Mouse (Mus musculus) embryo, embryonic 11 days (tissue): ENCODE data around the gene Abi1.
"Not testable (repeated sequence)": the region's sequence is repeated elsewhere in the genome, so short reads cannot be mapped to it uniquely, and the experiment has no call there.

ENCODE experiments used
- DNase-seq: peaks from one replicate; pipeline ENCODE4 v3.0.0-alpha.2; 2015

The Abi1 gene

DNA sequence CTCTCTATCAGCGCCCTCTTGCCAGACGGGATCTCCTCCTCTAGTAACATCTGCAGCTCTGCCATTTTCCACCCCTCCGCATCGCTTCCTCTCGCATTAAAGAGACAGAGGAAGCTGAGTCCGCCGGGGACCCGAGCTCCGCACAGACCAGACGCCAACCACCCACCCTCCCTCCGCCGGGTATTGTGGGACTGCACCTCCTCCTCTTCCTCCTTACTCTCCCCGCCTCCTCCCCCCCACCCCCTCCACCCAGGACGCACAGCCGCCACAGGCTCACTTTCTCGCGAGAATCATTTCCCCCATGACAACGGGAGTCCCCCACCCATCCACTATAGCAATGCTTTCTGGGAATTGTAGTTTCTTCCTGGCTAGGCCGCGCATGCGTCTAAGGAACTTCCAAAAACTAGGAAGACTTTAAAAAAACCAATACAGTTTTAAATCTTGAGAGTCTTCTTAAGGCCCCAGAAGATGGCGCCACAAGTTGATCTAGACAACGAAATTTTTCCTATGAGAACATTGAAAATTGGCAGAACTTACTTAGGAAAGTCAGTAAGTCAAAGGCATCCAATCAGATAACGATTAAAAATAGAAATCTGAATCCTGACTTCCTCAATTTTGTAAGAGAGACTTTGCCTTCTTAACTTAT is at the start of gene Abi1:
Gene Abi1 (minus strand): TSS at position 241 of the 646 bp plus-strand sequence.
- DNase-seq: peak; percentile 98

DNA sequence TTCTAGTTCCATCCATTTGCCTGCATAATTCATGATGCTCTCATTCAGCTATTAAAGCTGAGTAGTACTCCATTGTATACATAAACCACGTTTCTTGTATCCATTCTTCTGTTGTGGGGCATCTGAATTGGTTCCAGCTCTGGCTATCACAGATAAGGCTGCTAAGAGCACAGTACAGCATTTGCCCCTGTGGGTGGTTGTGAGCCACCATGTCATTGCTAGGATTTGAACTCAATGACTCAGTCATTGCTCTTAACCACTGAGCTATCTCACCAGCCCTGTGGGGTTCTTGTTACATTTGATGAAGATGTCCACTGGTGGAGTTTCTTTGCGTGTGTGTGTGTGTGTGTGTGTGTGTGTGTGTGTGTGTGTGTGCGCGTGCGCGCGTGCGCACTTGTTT is 44.5 kb upstream of the Abi1 start:
- no peak for DNase-seq

DNA sequence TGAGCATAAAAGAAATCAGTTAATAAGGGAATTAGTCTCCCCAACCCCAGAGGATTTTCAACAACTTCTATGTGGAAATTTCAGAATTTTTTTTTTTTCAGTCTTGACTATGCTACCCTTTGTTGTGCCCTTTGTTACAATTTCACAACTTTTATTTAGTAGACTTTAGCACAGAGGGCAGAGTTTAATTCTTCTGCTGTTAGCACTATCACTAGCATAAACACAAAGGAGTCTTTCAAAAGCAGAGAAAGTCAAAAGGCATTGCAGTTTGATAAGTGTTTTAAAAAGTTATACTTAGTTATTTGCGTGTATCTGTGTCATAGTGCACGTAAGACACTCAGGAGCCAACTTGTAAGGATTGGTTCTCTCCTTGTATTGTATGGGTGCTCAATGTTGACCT is 38.5 kb upstream of the Abi1 start:
- no peak for DNase-seq

DNA sequence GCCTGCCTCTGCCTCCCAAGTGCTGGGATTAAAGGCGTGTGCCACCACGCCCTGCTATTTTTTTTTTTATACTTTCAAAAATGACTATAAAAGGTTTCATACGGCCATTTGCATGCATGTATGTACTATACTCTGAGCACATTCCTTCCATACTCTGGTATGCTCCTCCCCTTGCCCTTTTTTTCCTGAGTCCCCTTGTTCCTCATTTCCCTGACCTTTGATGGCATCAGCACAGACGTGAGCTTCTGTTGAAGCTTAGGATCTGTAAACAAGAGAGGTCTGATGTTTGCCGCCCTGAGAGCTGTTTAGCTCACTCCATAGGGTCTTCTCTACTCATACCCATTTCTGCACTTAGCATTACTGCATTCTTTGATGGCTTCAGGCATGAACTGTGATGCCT is 37.7 kb upstream of the Abi1 start:
- DNase-seq: no peak

DNA sequence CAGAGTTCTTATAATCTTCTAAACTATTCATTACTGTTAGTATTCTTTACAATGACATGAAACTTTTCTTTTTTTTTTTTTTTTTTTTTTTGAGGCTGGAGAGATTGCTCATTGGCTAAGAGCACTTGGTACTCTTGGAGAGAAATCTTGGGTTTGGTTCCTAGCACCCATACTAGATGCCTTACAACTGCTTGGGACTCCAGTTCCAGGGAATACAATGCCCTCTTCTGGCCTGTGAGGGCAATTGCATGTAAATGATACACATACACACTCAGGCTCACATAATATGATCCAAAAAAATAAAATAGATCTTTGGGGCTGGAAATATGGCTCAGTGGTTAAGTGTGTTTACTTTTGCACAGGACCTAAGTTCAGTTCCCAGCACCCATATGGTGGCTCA is 36.7 kb upstream of the Abi1 start:
- no peak for DNase-seq

DNA sequence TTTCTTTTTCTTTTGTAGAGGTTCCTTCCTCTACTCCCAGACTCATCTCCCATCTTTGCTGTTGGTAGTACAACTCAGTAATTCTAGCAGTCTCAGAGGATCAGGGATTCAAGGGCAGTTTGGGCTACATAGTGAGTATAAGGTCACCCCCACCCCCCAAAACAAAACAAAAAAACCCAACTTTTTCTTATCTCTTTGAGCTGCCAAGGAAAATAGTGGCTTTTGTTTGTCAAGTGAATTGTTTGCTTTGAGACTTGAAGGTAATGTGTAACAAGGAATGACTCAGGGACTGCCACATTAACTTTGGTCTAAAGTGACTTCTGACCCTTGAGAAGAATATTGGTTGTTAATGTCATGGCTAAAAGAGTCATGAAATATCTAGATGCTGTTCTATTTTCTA is 35.8 kb upstream of the Abi1 start:
- DNase-seq: no peak

DNA sequence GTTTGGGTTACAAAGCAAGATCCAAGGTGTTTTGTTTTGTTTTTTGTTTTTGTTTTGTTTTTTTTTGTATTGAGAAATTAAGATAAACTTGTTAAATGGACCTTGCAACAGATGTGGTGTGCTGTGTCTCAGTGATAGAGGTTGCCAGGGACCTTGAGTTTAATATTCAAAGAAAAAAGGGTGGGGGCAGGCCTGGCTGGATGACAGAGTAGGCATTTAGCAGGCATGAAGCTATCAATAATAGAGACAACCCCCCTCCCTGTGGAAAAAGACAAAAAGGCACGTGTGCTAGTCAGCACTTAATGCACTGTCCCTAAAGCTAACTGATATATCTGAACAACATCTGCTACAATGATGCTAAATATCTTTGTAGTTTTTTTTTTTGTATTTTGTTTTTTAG is 31.4 kb upstream of the Abi1 start:
- DNase-seq: no peak

DNA sequence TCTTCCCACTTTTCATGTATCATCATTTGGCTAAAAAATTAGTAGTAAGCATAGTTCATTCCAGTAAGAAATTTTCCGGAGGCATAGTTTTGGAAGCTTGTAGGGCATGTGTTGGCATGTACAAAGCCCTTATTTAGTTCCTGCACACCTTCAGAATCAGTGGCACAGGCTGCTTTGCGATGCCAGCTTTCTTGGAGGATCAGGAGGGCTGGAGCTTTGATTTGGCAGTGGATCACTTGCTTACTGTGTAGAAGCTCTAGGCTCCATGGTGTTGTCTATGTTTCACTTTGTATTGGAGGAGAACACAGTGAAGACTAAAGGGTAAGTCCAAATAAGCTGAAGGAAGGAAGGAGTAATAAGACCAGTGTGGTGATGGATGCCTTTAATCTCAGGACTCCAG is 30.4 kb upstream of the Abi1 start:
- no peak for DNase-seq

DNA sequence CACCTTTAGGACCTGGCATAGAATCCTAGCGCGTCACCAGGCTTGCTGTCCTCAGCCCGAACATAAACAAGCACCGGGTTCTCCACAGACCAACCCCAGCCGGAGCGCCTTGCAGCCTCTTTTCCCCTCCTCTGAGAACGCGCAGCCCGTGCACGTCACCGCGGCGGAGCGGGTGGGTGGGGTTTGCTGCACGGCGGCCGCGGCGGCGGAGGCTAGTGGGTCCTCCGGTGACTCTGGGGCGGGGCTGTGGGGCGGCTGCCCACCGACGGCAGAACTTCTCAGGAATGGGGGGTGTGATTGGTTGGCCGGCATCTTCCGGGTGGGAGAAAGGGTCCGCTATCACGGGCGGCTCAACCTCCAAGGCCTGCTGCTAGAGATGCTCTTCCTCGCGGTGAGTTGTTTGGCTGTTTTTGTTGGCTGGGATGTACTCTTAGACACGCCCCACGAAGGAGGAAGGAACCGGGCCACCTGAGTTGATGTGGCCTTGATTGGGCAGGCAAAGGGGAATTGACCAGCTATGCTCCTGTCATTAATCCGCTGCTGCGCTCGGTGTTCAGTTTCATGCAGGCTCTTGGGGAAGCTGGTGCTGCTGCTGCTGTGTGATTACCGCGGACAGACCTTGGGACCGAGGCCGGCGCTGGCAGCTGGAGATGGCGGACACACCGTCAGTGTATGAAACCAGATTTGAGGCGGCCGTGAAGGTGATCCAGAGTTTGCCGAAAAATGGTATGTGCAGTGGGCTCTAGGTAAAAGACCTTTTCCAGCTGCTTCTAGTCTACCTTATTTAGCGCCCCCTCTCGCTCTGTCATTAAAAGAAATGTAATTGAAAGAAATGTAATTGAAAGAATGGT is 29.1 kb upstream of the Abi1 start:
- DNase-seq: peak; percentile 95

DNA sequence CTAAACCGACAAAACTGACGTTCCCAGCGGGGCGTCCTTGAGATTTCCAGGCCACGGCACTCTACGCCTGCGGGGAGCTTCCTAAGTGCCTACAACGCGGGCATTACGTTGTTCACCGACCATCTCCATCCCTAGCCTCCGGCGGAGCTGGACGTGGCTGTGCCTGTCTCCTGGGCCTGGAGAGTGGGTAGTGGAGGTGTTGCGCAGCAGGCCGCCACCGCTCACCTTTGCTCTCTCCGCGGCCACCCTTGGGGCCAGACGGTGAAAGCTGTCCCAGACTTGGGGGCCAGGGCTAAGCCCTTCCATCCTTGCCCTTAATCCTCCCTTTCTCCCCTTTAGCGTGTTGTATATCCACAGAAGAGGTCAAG is 28.3 kb upstream of the Abi1 start:
- DNase-seq: no peak

DNA sequence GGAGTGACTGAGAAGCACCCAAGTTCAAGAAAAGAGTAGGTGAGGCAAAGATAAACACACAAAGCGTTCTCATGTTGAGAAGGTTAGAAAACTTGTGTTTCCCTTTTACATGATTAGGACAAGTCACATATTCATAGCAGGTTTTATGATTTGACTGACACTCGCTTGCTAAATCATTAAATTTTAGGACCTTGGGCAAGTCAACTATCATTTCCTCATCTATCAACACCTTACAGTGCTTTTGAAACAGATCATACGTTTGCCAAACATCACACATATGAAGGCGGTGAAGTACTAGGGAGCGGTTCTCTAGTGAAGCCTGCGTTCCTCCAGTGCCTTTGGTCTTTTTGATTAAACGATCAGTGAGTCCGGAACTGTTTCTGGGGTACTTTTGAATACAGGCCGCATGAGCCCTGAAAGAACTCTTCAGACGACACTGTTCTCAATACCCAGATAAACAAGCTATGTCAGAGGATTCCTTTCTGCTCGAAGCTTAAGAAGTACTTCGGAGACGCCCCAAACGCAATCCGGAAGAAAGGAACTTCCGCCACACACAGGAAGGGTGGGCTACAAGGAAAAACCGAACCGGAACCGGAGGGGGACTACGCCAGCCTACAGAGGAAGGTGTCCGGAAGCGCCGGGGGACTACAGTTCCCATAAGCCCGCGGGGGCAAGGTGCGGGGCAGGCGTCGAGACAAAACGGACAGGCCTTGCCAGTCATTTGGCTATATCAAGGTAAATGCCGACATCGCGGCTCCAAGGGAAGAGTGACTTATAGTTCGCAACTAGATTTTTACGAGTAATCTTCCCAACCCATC is 27.7 kb upstream of the Abi1 start, which contains the start of gene Acbd5:
Gene Acbd5 (plus strand): TSS at position 616 of the 818 bp plus-strand sequence.
- peak; percentile 98 for DNase-seq

DNA sequence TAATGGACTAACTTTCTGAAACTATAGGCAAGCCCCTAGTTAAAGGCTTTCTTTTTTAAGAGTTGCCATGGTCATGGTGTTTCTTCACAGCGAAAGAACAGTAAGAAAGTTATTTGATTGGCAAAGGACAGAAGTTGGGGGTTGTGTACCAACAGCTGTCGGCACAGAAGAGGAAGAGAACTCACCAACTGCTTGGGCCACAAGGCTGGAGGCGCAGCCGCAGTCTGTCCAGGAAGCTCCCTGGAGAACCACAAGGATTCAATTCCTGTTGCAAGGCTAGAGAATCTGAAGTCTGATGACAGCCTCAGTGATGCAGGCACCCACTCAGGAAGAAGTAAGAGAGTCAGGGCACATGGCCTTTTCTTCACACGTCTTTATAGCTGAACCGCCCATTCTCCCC is 12.5 kb upstream of the Abi1 start:
- no peak for DNase-seq

DNA sequence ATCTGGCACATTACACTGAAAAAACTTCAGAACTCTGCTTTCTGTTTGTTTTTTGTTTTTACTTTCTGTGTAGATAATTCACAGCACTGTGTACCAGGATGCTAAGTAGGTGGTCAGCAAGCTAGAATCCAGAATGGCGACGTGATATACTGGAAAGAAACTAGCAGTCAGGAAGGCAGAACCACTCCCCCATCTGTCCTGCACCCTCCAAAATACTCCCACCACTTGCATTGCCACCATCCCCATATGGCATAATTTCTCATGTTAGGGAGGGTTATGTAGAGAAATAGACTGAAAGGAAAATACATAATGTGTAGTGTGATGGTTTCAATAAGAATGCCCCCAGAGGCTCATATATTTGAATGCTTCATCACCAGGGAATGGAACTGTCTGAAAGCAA is 11.8 kb upstream of the Abi1 start:
- no peak for DNase-seq

DNA sequence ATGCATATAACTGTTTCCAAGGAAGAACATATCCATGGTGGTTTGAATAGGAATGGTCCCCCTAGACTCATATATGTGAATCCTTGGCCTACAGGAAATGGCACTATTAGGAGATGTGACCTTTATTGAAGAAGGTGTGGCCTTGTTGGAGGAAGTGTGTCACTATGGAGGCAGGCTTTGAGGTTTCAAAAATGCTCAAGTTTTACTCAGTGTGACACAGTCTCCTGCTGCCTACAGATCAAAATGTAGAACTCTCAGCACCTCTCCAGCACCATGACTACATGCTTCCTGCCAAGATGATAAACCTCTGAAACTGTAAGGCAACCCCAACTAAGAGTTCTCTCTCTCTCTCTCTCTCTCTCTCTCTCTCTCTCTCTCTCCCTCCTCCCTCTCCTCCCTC is 8.0 kb upstream of the Abi1 start:
- no peak for DNase-seq

DNA sequence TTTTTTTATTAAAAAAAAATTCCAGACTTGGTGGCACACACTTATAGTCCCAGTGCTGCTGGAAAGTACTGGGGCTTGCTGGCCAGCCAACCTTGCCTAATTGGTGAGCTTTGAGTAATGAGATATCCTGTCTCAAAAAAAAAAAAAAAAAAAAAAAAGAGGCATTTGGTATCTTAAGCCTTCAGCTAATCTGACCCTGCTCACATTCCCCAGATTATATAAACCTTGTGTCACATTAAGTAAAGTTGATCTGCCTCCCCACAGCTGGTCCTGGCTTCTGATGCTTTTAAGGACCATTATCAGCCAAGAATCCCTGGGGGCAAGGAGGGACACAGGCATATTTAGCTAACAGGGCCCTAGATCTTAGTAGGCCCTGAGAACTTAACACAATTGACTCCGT is 5.7 kb upstream of the Abi1 start:
- no peak for DNase-seq

DNA sequence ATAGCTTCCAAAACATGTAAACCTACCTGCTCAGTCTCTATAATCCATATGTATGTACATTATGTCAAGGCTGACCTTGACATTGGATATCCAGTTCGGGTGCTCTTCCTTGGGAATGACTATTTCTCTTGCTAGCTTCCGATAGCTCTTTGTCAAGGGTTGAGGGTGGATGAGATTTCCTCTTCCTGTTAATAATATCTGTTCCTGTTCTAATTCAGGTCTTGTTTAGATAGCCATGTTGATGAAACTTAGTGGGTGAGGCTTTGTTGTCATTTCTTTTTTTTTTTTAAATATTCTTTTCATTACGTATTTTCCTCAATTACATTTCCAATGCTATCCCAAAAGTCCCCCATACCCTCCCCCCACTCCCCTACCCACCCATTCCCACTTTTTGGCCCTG is 2.1 kb upstream of the Abi1 start:
- no peak for DNase-seq

DNA sequence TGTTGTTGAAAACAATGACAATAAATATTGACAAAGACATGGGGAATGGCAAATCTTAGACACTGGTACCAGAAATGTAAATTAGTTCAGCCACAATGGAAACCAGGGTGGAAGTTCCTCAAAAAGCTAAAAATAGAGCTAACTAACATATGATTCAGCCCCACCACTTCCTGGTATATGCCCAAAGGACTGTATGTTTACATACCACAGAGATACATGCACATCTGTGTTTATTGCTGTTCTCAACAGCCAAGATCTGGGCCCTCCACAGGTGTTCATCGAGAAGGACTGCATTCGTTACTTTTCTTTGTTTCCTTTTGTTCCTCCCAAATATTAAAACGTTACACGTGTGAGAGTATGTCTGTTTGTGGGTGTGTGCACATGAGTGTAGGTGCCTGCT is 1.4 kb upstream of the Abi1 start:
- no peak for DNase-seq

DNA sequence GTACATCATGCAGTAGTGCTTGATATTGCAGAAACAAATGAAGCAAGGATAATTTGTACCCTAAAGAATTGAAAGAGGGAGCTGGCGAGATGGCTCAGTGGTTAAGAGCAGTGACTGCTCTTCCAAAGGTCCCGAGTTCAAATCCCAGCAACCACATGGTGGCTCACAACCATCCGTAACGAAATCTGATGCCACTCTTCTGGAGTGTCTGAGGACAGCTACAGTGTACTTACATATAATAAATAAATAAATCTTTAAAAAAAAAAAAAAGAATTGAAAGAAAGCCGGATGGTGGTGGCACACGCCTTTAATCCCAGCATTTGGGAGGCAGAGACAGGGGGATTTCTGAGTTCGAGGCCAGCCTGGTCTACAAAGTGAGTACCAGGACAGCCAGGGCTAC is 649 bp upstream of the Abi1 start:
- not testable (repeated sequence) for DNase-seq

DNA sequence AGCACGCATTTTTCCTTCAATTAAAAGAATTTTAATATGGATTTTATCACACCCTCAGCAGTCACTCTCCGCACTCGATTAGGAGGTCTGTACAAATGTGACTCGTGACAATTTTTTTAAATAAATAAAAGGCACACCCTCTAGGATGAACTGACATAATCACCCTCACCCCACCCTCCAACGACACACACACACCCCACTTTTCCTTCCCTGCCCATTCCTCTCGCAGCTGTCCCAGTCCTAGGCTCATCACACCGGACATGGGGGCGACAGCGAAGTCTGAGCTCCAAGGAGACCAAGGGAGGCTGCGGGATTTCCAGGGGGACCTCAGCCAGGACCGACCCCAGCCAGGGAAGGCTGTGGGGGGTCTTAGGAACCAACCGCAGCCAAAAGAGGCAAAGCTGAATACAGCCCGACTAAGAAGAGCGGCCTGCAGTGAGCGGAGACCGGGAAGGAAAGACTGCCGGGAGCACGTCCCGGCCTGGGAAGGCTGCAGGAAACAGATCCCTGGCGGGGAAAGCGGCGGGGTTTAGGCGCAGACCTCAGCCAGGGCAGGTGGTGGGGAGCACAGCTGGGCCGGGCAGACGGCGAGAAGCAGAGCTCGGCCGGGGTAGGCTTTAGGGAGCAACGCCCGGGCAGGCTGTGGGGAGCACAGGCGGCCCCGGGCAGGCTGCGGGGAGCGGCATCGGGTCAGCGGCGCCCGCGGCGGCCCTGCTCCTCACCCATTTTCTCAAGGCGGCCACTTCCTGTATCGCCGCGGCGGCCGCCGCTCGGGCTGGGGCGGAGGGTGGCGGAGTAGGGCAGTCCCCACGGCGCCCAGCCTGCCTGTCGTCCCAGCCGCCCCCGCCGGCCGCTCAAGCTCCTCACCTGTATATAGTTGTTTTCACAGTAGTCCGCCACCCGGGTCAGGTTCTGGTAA is 700 bp downstream of the Abi1 start:
- no peak for DNase-seq

DNA sequence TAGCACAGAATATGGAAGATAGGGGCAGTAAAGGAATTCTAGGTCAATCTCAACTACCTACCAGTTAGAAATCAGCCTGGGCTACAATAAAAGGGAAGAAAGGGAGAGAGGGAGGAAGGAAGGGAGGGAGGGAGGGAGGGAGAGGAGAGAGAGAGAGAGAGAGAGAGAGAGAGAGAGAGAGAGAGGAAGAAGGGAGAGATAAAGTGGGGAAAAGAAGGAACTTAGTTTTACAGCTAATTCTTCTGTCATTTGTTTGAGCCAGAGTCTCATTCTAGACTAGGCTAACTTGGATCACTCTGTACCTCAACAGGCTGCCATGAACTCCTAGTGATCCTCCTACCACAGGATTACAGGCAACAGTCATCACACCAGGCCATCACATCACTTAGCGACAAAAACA is 4.6 kb downstream of the Abi1 start:
- no peak for DNase-seq

DNA sequence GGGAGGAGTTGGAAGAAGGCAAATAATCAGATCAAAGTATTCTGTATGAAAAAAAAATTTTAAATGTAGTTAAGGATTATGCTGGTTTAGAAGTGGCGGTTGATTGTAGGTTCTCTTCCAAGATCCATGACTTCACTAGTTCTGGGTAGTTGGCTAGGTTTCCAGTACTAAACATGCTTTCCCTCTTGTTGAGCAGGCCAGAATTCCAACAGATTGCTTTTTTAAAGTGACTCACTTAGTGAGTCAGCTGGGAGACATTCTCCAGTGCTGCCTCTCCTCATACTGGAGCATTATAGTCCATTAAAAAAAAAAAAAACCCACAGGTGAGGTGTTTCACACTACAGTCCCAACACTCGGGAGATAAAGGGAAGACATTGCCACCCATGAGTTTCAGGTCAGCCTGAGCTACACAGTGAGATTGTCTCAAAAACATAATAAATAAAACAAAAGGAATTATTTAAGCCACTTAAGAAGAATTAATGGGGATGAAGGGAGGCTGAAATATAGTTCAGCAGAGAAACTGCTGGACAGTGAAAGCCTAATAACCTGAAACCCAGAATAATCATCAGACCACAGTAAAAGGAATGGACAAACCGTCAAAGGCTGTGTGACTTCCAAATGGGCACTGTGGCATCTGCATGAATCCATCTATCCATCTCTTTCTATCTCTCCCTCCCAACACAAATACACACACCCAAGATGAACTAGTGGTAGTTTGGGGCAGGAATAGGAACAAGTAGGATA is 5.2 kb downstream of the Abi1 start:
- no peak for DNase-seq

DNA sequence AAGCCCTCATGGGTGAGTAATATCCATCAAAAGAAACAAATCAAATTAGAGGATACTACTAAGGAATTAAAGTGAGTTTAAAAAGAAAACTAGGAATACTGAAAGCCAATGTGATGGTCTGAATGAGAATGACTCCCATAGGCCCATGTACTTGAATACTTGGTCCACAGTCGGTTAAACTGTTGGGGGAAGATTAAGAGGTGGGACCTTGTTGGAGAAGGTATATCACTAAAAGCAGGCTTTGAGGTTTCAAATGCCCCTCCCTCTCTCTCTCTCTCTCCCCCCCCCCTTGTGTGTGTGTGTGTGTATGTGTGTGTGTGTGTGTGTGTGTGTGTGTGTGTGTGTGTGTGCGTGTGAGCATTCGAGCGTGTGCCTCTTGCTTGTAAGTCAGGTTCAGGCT is 9.4 kb downstream of the Abi1 start:
- DNase-seq: no peak
